Mouse (Mus musculus) kidney, postnatal 0 days (tissue): ENCODE data around the gene Gna15. TPM values are rescaled to one million over a fixed set of nuclear protein-coding genes. Genes with fewer than 3 reads are reported as not detected.

Experiments
- ATAC-seq: fragments of 200-750 bp; cut with Nextera tagmentation; replicated peaks from 2 replicates; pipeline ENCODE4 v1.8.0; 2017; ENCODE audit warnings: low read depth, moderate number of reproducible peaks, moderate TSS enrichment, moderate library complexity; ENCODE audit not compliant: low FRiP score
- DNase-seq: peaks from one replicate; pipeline ENCODE4 v3.0.0-alpha.2; 2016; ENCODE audit warnings: low spot score
- H3K27ac ChIP-seq: fragments of 300-500 bp; sonication (generic); 2 replicates; pipeline ENCODE4 v1.5.1; 2014; ENCODE audit warnings: mild to moderate bottlenecking
- H3K27me3 ChIP-seq: fragments of 300-500 bp; sonication (generic); 2 replicates; pipeline ENCODE4 v1.6.1; 2014; ENCODE audit warnings: low read length, mixed read lengths; ENCODE audit not compliant: insufficient read depth
- H3K36me3 ChIP-seq: fragments of 300-500 bp; sonication (generic); 2 replicates; pipeline ENCODE4 v1.6.1; 2014; ENCODE audit warnings: low read length, mixed read lengths; ENCODE audit not compliant: insufficient read depth
- H3K4me1 ChIP-seq: fragments of 300-500 bp; sonication (generic); replicated peaks from 2 replicates; pipeline ENCODE4 v1.6.1; 2014; ENCODE audit warnings: antibody characterized with exemption, low read length, mixed read lengths; ENCODE audit not compliant: insufficient read depth
- H3K4me2 ChIP-seq: fragments of 300-500 bp; sonication (generic); 2 replicates; pipeline ENCODE4 v1.6.1; 2014; ENCODE audit warnings: mild to moderate bottlenecking, low read length, moderate library complexity, mixed read lengths
- H3K4me3 ChIP-seq: fragments of 300-500 bp; sonication (generic); replicated peaks from 2 replicates; pipeline ENCODE4 v1.5.1; 2014; ENCODE audit warnings: low read depth, low read length
- H3K9ac ChIP-seq: fragments of 300-500 bp; sonication (generic); 2 replicates; pipeline ENCODE4 v1.6.1; 2014; ENCODE audit warnings: low read depth, low read length
- H3K9me3 ChIP-seq: fragments of 300-500 bp; sonication (generic); replicated peaks from 2 replicates; pipeline ENCODE4 v1.6.1; 2016; ENCODE audit warnings: low read length, inconsistent platforms, mixed read lengths
- CTCF ChIP-seq: IDR thresholded peaks from 2 replicates; pipeline ENCODE4 v1.5.1; 2016; ENCODE audit warnings: antibody characterized with exemption, low read depth, mild to moderate bottlenecking, moderate library complexity
- WGBS: fragments of 180-500 bp; shearing (Covaris S2); extraction: QIAGEN DNeasy Blood & Tissue Kit; methylation state at CpG from one replicate; pipeline ENCODE4 v1.1.7; 2014; 5-methylcytosine and 5-hydroxymethylcytosine counted together
- microRNA-seq: library from miRNA; unstranded; fragments of <30 nt; microRNA quantifications from one replicate; pipeline ENCODE4, GENCODE M21; 2016
- polyA plus RNA-seq: library from polyadenylated mRNA; unstranded; fragments of >200 nt; fragmentation: Nextera tagmentation; extraction: Ambion mirVana; gene quantifications from 2 replicates; pipeline ENCODE4 v1.2.1, GENCODE M21; 2015

Gna15 gene
- polyA plus RNA-seq, 1 experiment from 2014 or later: 0.92 TPM

GRCm38 (mm10) chr10:81452947-81453288 is 71.1 kb downstream of the Gna15 start:
- H3K4me3 ChIP-seq: no peak overlapping the region

More at GRCm38 (mm10) chr10:81452947-81453288, 71.1 kb downstream of the Gna15 start:
- 0 out of 2 replicates have a peak, but pooled peaks cover 4% of the 10 kb centered on the region for H3K4me1 ChIP-seq
- no peaks in the 10 kb centered on the region for H3K9me3 ChIP-seq
- DNase-seq (no peak), ATAC-seq (no peak)
- H3K36me3 ChIP-seq: no peaks in the 10 kb centered on the region
- H3K9ac ChIP-seq: no peak overlapping the region
- no peak overlapping the region for H3K4me2 ChIP-seq
- WGBS: 3% methylated on average over 14 of the region's 14 CpGs
- H3K27me3 ChIP-seq: peaks cover 49% of the 10 kb centered on the region
- H3K27ac ChIP-seq: no peak overlapping the region
- TF ChIP-seq CTCF: no peak

Small RNA genes lying within 50 kb of the gene (microRNA-seq; reads per million reads assigned to microRNA genes)
- gene Gm25595: not detected

Other genes with a start within 250 kb of the Gna15 start
- 19.0 and 19.1 TPM in 2 replicates for gene Tjp3, start 232.6 kb downstream of the Gna15 start, polyA plus RNA-seq
- gene Pip5k1c, start 231.3 kb downstream of the Gna15 start, polyA plus RNA-seq: 37.8 and 39.3 TPM in 2 replicates
- gene Cactin, start 203.1 kb downstream of the Gna15 start, polyA plus RNA-seq: 24.5 and 26.4 TPM in 2 replicates
- gene Tbxa2r, start 195.5 kb downstream of the Gna15 start, polyA plus RNA-seq: 16.1 and 17.5 TPM in 2 replicates
- gene Gipc3, start 181.0 kb downstream of the Gna15 start, polyA plus RNA-seq: 0.07 and 0.13 TPM in 2 replicates
- gene Hmg20b, start 173.7 kb downstream of the Gna15 start, polyA plus RNA-seq: 92.4 and 99.0 TPM in 2 replicates
- gene Mfsd12, start 166.7 kb downstream of the Gna15 start, polyA plus RNA-seq: 11.3 and 11.6 TPM in 2 replicates
- 0.45 and 0.59 TPM in 2 replicates for gene 4930404N11Rik, start 158.4 kb downstream of the Gna15 start, polyA plus RNA-seq
- gene Fzr1, start 145.7 kb downstream of the Gna15 start, polyA plus RNA-seq: 67.5 and 70.6 TPM in 2 replicates
- gene Dohh, start 139.8 kb downstream of the Gna15 start, polyA plus RNA-seq: 74.3 and 80.6 TPM in 2 replicates
- 1.9 and 2.1 TPM in 2 replicates for gene Gm48551, start 139.8 kb downstream of the Gna15 start, polyA plus RNA-seq
- gene Gm48552, start 135.2 kb downstream of the Gna15 start, polyA plus RNA-seq: 0.82 and 1.9 TPM in 2 replicates
- 62.4 and 68.6 TPM in 2 replicates for gene Smim24, start 131.2 kb downstream of the Gna15 start, polyA plus RNA-seq
- gene Nfic, start 68.6 kb downstream of the Gna15 start, polyA plus RNA-seq: 62.3 and 72.5 TPM in 2 replicates
- 0.30 and 0.47 TPM in 2 replicates for gene Celf5, start 41.5 kb downstream of the Gna15 start, polyA plus RNA-seq
- gene Ncln, start 27.8 kb downstream of the Gna15 start, polyA plus RNA-seq: 56.1 and 63.3 TPM in 2 replicates
- gene S1pr4, start 24.1 kb downstream of the Gna15 start, polyA plus RNA-seq: 1.7 and 1.8 TPM in 2 replicates
- gene Gna11, start 21.0 kb upstream of the Gna15 start, polyA plus RNA-seq: 69.5 and 72.3 TPM in 2 replicates
- 566 and 582 TPM in 2 replicates for gene Aes, start 35.3 kb upstream of the Gna15 start, polyA plus RNA-seq
- 29.2 and 30.8 TPM in 2 replicates for gene Tle2, start 50.3 kb upstream of the Gna15 start, polyA plus RNA-seq
- gene Tle6, start 76.8 kb upstream of the Gna15 start, polyA plus RNA-seq: 7.3 and 9.4 TPM in 2 replicates
- gene BC025920, start 82.0 kb upstream of the Gna15 start, polyA plus RNA-seq: 0.33 and 0.37 TPM in 2 replicates
- gene Sirt6, start 103.6 kb upstream of the Gna15 start, polyA plus RNA-seq: 27.0 and 27.5 TPM in 2 replicates
- gene Ankrd24, start 104.3 kb upstream of the Gna15 start, polyA plus RNA-seq: 10.2 and 10.7 TPM in 2 replicates
- 4.0 TPM in 2 replicates for gene Gm10778, start 124.8 kb upstream of the Gna15 start, polyA plus RNA-seq
- 12.5 and 17.2 TPM in 2 replicates for gene Zfp433, start 180.6 kb upstream of the Gna15 start, polyA plus RNA-seq
- 7.3 and 7.4 TPM in 2 replicates for gene Gm3055, start 246.9 kb upstream of the Gna15 start, polyA plus RNA-seq